Mouse (Mus musculus) CD4-positive, CD25-positive, alpha-beta regulatory T cell, adult 9 weeks (primary cell): ENCODE results near the gene Stox2. TPM values are rescaled to one million over a fixed set of nuclear protein-coding genes. Genes with fewer than 3 reads are reported as not detected.

Source experiments
- polyA plus RNA-seq: library from polyadenylated mRNA; unstranded; fragments of 100-300 nt; shearing (Covaris generic); gene quantifications from one replicate; pipeline ENCODE4 v1.2.1, GENCODE M21; 2017

Stox2 gene
- not detected for polyA plus RNA-seq

GRCm38 (mm10) chr8:47446312-47447046 is at the start of gene Stox2:
TSS of gene Stox2 (minus strand) at chr8:47446362.

Other genes with a start within 250 kb of the Stox2 start
- gene Trappc11, start 87.1 kb upstream of the Stox2 start, polyA plus RNA-seq = 55.1 TPM
- gene Rwdd4a, start 87.3 kb upstream of the Stox2 start, polyA plus RNA-seq = 44.2 TPM
- 2.8 TPM for gene Ing2, start 229.2 kb upstream of the Stox2 start, polyA plus RNA-seq